Mouse (Mus musculus): ENCODE measurements around the gene Fgd5.

The Fgd5 gene

GRCm38 (mm10) chr6:92004806-92005205, 26.1 kb downstream of the Fgd5 start:
- DNase-seq (ENCODE audit: low read depth, low spot score): peak; percentile 79

DNA sequence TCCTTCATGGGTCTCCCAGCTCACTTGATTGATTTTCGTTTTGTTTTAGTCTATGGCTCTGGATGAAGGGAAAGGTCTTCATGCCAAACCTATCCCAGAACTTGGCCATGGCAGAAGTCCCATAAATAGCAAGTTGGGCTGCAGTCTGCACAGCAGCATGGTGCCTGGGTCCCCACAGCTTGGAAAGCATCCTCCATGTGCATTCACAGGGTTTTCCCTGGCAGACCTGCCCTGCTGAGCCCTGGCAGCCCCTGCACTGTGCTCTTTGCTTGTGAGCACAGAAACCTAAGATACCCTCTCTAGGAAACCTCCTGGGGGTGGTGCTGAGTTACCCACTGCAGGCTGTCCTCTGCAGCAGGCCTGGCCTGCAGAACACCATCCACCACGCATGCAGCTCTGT, 32.2 kb downstream of the Fgd5 start:
- no peak for DNase-seq (ENCODE audit: low read depth, low spot score)

DNA sequence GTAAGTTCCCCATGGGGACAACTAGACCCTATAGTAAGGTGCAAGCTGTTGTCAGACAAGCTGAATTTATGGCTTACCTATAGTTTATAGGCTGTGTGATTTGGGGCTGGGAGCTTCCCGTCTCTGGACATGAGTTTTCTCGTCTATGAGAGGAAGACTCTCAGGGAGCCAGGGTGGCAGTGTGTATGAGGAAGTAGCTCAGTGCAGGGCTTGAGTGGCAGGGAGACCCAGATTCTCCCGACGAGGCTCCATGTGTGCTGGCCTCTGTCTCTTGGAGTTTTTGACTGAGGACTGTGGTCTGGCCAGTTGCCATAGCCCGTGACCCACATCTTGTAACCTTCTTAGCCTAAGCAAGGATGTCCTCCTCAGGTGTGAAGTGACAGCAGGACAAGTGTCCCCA, 33.7 kb downstream of the Fgd5 start:
- DNase-seq (ENCODE audit: low read depth, low spot score): no peak

GRCm38 (mm10) chr6:92013035-92013434, 34.4 kb downstream of the Fgd5 start:
- DNase-seq (ENCODE audit: low read depth, low spot score): no peak

DNA sequence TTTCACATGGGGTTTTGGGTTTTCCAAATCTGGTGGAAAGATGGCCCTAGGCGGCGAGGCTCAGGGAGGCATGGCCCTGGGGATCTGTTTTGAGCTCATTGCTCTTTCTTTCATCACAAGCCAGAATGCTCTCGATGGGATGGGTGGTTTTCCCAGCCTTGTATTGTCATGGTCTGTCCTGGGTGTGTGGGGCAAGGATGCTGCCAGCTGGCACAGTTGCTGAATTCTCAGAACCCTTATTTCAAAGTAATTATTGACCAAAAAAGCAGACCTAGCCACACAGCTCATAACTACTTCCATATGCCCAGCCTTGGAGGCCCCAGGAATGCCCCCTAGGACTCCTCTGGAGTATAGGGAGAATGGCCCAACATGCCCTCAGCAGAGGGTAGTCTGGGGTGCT, 34.9 kb downstream of the Fgd5 start:
- DNase-seq (ENCODE audit: low read depth, low spot score): no peak

GRCm38 (mm10) chr6:92014936-92015335, 36.3 kb downstream of the Fgd5 start:
- peak; percentile 32 for DNase-seq (ENCODE audit: low read depth, low spot score)

DNA sequence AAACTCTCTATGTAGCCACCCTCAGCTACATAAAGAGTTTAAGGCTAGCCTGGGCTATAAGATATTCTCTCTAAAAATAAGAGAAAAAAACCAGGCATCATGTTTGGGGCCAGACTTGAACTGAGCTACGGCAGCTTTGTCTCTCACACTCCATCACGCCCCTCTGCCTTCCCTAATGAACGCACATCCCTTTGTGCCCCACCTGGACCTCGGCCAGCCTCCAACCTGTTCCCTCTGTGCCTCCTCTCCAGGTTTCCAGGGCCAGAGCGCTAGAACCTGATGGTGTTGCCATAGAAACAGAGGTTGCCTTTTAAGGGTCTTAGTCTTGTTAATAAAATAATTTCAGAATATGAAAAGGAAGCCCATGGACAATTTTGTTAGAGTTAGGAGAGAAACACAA, 37.2 kb downstream of the Fgd5 start:
- DNase-seq (ENCODE audit: low read depth, low spot score): no peak

DNA sequence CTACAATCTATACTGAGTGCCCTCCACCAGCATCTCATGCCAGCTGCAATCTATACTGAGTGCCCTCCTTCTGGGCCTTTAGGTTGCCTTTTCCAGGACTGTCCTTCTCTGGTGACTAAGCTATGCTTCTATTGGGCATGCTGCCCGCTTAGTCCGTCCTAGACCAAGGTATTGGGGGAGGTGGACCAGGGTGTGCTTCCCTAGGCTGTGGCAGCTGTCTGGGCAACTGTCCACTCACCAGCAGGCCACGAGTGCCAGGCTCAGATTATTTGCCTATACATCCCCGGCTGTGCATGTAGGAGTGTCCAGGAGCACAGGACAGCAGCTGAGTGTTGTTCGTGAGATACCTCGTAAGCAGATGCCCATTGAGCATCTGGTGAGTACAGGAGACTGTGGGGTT, 38.1 kb downstream of the Fgd5 start:
- DNase-seq (ENCODE audit: low read depth, low spot score): no peak

DNA sequence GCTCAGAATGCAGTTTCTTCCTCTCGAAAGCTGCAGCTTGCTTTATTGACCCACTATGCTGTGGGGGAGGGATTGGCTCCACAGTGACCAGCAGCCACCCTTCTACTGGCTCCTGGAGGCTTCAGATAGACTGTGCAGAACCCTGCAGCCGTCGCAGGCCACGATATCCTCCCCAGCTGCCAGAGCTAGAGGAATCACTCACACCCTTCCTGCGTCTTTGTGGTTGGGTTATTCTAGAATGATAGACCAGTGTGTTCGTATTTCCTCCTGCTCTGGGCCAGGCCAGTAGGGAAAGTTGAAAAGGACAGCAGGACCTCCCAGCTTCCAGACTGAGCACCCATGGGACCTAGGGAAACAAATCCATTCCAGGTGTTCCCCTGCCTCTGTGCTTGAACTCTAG, 39.7 kb downstream of the Fgd5 start:
- DNase-seq (ENCODE audit: low read depth, low spot score): no peak

DNA sequence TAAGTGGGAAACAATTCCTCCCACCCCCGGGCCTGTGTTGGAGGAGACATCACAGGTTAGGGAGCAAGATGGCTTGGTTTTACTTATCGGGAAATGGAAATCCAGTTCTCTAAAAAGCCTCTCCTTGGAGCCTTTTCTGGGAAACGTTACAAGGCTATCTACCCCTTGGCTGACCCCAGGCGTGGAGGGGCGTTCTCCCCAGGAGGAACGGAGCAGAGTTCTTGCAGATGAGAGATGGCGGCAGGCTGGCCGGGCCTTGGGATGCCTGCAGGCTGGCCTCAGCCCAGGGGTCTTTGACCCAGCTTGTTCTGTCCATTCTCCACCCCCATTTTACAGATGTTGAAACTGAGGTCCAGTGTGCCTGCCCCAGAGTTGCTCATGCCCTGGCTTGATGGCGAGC, 42.4 kb downstream of the Fgd5 start:
- DNase-seq (ENCODE audit: low read depth, low spot score): no peak

DNA sequence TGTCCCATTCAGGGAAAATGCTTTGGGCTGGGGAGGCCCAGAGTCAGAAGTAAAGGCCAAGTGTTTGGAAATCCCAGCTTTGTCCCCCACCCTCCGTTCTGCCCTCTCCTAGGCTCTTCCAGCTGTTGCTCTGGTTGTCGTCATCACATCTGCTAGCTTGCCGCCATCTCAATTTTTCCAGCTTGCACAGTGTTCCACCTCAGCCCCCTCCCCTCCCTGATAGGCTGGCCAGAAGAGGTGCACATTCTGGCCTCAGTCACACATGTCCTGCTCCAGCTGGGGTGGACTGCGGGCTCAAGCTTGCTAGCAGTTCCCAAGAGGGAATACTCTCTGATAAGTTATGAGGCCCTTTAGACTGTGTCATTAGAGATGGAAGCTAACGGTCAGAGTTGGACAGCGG, 42.8 kb downstream of the Fgd5 start:
- no peak for DNase-seq (ENCODE audit: low read depth, low spot score)

DNA sequence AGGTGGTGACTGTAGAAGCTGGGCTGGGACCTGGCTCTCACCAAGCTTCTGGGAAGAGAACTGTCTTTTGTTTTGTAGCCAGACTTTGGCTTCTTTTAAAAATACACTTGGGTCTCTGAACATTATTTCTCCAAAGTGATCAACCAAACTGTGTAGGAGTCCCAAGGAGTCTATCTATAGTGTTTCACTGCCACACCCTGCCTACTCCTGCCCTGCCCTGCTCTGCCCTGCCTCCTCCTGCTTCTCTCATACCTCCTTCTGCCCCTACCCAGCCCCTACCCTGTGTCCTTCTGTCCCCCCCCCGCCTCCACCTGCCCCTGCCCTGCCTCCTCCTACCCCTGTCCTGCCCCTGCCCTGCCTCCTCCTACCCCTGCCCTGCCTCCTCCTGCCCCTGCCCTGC, 46.6 kb downstream of the Fgd5 start:
- no peak for DNase-seq (ENCODE audit: low read depth, low spot score)

- peak; percentile 30 for DNase-seq (ENCODE audit: low read depth, low spot score)
Observed at GRCm38 (mm10) chr6:92027379-92027778, 48.7 kb downstream of the Fgd5 start.

GRCm38 (mm10) chr6:92030646-92031045, 52.0 kb downstream of the Fgd5 start:
- DNase-seq (ENCODE audit: low read depth, low spot score): peak; percentile 10

DNA sequence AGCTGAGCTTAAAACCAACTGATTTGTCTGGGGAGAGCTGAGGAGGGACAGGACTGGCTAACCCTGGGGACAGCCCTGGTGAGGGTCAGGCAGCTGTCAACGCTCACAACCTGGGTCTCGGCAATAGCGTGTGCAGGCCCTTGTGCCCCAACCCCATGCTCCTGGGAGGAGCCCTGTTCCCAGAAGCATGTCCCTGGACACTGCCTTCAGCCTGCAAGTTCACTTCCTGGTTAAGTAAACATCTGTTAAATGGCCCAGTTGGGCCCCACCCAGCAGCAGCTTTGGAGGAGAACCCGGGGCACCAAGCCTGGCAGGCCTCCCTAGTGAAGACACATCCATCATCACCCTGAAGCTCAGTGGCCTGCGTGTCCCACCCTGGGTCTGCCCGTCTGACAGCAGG, 56.0 kb downstream of the Fgd5 start:
- no peak for DNase-seq (ENCODE audit: low read depth, low spot score)

DNA sequence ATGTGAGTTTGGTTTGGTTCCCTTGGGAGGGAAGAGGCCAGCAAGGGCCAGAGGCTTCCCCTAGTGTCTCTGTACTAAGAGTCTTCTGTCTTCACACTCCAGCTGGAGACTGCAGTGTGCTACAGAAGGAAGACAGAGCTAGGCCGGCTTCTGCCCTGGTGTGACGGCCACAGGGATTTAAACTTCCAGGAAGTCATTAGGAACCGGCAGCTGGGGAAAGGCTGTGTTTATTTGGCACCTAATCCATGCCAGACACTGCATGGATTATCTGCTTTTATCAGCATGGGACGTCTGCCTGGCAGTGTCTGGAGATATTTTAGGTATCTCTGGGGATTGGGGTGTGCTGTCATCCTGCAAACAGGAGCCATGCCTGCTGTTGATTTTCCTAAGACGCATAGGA, 57.7 kb downstream of the Fgd5 start:
- DNase-seq (ENCODE audit: low read depth, low spot score): no peak

DNA sequence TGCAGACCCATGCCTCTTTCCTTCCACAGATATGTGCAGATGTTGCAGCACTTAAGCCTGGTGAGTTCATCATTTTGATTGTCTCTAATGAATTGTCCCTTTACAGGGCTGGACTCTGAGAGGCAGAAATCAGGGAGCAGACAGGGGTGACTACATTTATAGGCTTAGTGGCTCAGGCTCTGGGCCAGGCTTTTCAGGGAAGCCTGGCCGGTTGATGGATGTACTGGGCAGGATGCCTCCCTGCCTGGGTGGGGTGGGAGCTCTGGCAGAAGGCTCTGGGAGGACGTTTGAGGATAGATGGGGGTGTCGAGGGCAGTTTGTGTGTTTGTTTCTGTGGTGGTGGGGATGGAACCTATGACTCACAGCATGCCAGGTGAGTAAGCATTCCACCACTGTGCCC, 59.5 kb downstream of the Fgd5 start:
- no peak for DNase-seq (ENCODE audit: low read depth, low spot score)

GRCm38 (mm10) chr6:92041271-92041670, 62.6 kb downstream of the Fgd5 start:
- no peak for DNase-seq (ENCODE audit: low read depth, low spot score)

DNA sequence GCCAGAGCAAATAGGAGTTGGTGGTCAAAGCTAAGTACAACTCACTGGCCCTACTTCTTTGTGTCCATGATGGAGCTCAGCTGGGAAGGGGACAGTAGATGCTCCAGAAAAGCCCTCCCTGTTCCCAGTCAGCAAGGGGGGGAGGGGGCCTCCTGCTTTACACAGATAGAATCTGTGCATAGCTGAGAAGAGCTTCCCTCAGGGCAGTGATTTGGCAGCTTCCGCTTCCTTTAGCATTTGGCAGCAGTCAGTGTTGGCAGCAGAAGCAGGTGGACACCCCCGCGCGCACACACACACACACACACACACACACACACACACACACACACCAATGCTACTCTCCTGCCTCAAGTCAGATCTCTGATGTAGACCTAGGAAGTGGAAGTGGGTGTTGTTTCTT, 63.4 kb downstream of the Fgd5 start:
- no peak for DNase-seq (ENCODE audit: low read depth, low spot score)

DNA sequence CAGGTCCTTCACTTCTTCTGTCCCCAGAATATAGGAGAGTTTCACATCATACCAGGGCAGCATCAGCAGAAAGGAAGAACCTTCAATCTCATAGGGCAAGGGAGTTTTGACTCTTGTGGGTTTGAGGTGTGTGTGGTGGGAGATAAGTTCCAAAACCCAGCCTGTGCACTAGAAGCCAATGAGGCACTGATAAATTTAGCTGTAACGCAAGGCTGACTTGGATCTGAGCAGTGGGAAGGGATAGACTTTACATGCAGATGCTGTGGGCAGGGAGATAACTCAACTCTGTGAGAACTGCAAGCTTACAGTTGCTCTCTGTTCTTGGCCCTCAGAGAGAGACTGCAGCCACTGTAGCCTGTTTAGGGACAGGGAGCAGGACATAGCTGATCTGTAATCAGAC, 64.2 kb downstream of the Fgd5 start:
- DNase-seq (ENCODE audit: low read depth, low spot score): no peak

DNA sequence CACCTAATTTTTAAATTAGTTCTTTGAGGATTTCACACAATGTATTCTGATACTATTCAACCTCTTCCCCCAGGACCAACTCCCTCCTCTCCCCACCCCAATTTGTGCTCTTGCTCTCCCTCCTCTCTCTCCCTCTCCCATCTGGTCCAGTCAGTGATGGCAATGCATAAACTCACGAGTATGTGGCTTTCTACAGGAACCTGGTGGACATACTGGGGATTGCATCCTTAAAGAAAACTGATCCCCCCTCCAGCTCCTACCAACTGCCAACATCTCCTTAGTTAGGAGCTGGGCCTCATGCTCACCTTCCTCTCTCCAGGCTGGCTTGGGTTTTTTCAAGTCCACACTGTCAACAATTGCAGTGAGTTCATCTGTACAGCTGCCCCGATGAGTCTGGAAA, 79.1 kb downstream of the Fgd5 start:
- peak; percentile 38 for DNase-seq (ENCODE audit: low read depth, low spot score)

DNA sequence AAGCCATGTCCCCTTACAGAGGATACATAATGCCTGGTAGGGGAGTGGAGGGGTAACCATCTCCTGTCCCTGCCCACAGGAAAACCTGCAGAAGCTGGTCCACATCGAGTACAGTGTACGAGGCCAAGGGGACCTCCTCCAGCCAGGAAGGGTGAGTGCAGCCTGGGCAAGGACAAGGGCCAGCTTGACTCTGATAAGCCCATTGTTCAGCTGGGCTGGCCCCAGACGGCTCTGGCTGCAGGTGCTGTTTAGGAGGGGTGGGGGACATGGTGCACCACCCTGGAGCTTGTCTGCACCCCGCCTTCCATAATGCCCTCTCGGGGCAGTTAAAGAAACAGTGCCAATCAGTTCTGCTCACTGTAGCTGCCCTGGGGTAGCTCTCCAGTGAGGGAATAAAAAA, 83.0 kb downstream of the Fgd5 start:
- no peak for DNase-seq (ENCODE audit: low read depth, low spot score)

DNA sequence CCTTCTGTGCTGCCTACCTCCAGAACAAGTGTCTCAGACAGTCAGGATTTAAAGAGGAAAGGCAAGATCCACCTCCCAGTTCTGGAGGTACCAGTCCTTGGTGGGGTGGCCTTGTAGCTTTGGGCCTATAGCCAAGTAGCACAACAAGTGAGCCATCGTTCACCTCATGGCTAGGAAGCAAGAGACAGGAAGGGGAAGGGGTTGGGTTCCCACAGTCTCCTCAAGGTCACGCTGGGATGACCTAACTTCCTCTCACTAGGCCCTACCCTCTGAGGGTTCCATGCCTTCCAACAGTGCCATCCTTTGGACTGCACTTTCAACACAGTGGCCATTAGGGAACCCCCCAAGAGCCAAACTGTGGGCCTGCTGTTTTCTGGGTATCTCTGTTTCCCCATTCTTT, 84.8 kb downstream of the Fgd5 start:
- no peak for DNase-seq (ENCODE audit: low read depth, low spot score)

GRCm38 (mm10) chr6:92064101-92064500, 85.4 kb downstream of the Fgd5 start:
- no peak for DNase-seq (ENCODE audit: low read depth, low spot score)
